Mouse (Mus musculus): ENCODE measurements around the gene Fastkd2. TPM values are rescaled to one million over a fixed set of nuclear protein-coding genes. Genes with fewer than 3 reads are reported as not detected.

The Fastkd2 gene
- polyA plus RNA-seq (2012; rRNA removed) = 6.0 and 6.1 TPM in 2 replicates

GRCm38 (mm10) chr1:63730240-63730771, at the start of gene Fastkd2, which contains the start of gene Mdh1b:
Gene Fastkd2 (plus strand): TSS chr1:63730614.
Gene Mdh1b (minus strand): TSS chr1:63730318.
- WGBS = under 1% methylated on average over 31 of the region's 31 CpGs
- peak; percentile 85 for DNase-seq (ENCODE audit: low read depth, low spot score)

- 79% methylated on average over 4 of the region's 4 CpGs for WGBS
- DNase-seq (ENCODE audit: low read depth, low spot score) = no peak
Measured at GRCm38 (mm10) chr1:63686827-63687226, 43.6 kb upstream of the Fastkd2 start, which contains the start of gene Dytn. Gene Dytn (minus strand): TSS chr1:63686927.

GRCm38 (mm10) chr1:63696861-63697260, 33.6 kb upstream of the Fastkd2 start:
- DNase-seq (ENCODE audit: low read depth, low spot score) = no peak
- 66% methylated on average over 3 of the region's 3 CpGs for WGBS

GRCm38 (mm10) chr1:63705733-63706132, 24.7 kb upstream of the Fastkd2 start:
- 12% methylated on average over 5 of the region's 5 CpGs for WGBS
- DNase-seq (ENCODE audit: low read depth, low spot score) = peak; percentile 32

- no peak for DNase-seq (ENCODE audit: low read depth, low spot score)
- WGBS = 81% methylated on average over 3 of the region's 3 CpGs
Measured at GRCm38 (mm10) chr1:63708876-63709275, 21.5 kb upstream of the Fastkd2 start.

- no peak for DNase-seq (ENCODE audit: low read depth, low spot score)
- 79% methylated on average over 7 of the region's 7 CpGs for WGBS
Measured at GRCm38 (mm10) chr1:63720161-63720560, 10.3 kb upstream of the Fastkd2 start.

- 56% methylated on average over 8 of the region's 8 CpGs for WGBS
Measured at GRCm38 (mm10) chr1:63729796-63730195, 618 bp upstream of the Fastkd2 start.

GRCm38 (mm10) chr1:63756005-63756404, 25.6 kb downstream of the Fastkd2 start:
- no peak for DNase-seq (ENCODE audit: low read depth, low spot score)
- 54% methylated on average over 2 of the region's 2 CpGs for WGBS

More at GRCm38 (mm10) chr1:63729796-63730195, 618 bp upstream of the Fastkd2 start:
- DNase-seq (ENCODE audit: low read depth, low spot score) = no peak

- DNase-seq (ENCODE audit: low read depth, low spot score) = no peak
- WGBS = 32% methylated on average over 3 of the region's 3 CpGs
Measured at GRCm38 (mm10) chr1:63763212-63763694, 32.8 kb downstream of the Fastkd2 start.

GRCm38 (mm10) chr1:63763881-63764386, 33.5 kb downstream of the Fastkd2 start:
- DNase-seq (ENCODE audit: low read depth, low spot score) = no peak
- 55% methylated on average over 7 of the region's 7 CpGs for WGBS

GRCm38 (mm10) chr1:63764395-63764794, 34.0 kb downstream of the Fastkd2 start:
- WGBS = 87% methylated on average over 7 of the region's 7 CpGs
- DNase-seq (ENCODE audit: low read depth, low spot score) = no peak

- no peak for DNase-seq (ENCODE audit: low read depth, low spot score)
- WGBS = 57% methylated on average over 8 of the region's 8 CpGs
Measured at GRCm38 (mm10) chr1:63768112-63768511, 37.7 kb downstream of the Fastkd2 start.

- WGBS = 77% methylated on average over 5 of the region's 5 CpGs
- DNase-seq (ENCODE audit: low read depth, low spot score) = no peak
Measured at GRCm38 (mm10) chr1:63769167-63769566, 38.8 kb downstream of the Fastkd2 start, which contains the start of gene 4933402D24Rik. Gene 4933402D24Rik (minus strand): TSS chr1:63769267.

- no peak for DNase-seq (ENCODE audit: low read depth, low spot score)
- 65% methylated on average over 7 of the region's 7 CpGs for WGBS
Measured at GRCm38 (mm10) chr1:63770309-63770708, 39.9 kb downstream of the Fastkd2 start.

- no peak for DNase-seq (ENCODE audit: low read depth, low spot score)
- WGBS = 48% methylated on average over 1 of the region's 1 CpGs
Measured at GRCm38 (mm10) chr1:63776396-63776795, 46.0 kb downstream of the Fastkd2 start.

- 42% methylated on average over 4 of the region's 4 CpGs for WGBS
- DNase-seq (ENCODE audit: low read depth, low spot score) = no peak
Measured at GRCm38 (mm10) chr1:63776902-63777630, 46.7 kb downstream of the Fastkd2 start.

GRCm38 (mm10) chr1:63794326-63794725, 63.9 kb downstream of the Fastkd2 start:
- DNase-seq (ENCODE audit: low read depth, low spot score) = no peak

Measured in large intestine, adult 2 months (tissue).